Mouse (Mus musculus) cerebellum, adult 8-10 months (tissue): ENCODE data around the gene Emp1.
A peak's percentile ranks its signal among the peaks of the same experiment; 100 is the strongest.

ENCODE experiments used
- DNase-seq: peaks from one replicate; pipeline ENCODE4 v3.0.0; 2022

Emp1 gene

DNA sequence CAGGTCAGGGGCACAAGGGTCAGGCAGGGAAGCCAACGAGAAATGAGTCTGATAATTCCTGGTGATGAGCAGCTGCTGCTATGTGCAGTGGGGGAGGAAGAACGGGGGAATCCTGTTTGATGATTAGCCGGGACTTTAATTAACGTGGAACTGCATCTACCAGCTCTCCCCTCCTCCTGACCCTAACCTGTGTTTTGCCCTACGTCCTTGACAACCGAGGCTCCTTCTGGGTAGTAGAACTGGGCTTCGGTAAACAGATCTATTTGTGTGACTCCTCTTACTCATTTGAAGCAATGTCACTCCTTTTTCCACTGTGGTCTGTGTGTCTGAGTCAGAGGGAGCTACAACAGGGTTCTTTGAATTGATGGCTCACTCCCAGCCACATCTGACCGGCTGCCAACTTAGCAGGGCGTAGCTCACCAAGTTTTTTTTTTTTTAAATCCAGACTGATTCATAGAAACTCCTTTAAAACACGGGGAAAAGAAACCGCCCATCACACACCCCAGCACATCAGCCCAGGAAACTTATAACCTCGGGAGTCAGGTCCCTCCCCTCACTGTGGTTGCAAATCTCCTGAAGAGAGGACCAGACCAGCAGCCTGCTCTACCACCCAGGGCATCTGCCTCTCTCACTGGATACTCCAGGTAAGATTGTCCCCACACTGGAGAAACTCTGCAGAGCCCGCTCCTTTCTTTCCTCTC lies at the start of gene Emp1:
TSS of gene Emp1 (plus strand) at position 87 of the 701 bp plus-strand sequence.
- DNase-seq, result no peak

DNA sequence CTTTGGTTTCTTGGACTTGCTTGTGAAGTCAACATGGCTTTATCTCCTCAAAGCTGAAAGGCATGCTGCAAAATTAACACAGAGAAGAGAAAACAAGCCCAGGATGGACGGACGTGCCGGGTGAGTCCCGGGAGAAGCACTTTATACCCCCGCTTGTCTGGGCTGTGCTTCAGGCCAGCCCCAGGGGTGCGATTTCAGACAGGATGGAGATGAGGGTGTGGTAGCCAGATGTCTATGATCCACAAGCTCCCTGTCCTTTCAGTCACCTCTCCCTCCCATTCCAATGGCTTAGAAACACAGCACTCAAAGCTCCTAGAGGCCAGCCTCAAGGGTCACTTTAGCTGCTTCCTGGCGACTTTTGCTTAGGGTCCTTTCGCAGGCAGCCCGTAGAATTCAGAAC lies 48.4 kb upstream of the Emp1 start:
- DNase-seq, result no peak

DNA sequence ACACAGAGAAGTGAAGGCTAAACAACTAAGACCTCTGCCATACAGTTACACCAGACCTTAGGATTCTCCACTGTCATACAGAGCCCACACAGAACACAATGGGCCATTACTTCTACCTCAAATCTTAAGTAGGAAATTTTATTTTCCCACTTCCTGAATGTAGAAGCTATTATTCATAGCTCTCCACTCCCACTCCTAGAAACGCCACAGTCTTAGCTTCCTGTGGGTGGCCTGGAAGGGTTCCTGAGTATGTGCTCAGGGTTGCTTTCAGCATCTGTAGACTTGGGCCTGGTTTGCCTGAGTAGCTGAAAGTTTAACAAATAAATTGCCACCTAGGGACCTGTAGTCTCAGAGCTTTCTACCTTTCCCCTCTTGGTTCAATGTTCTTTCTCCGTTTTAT lies 46.2 kb upstream of the Emp1 start:
- no peak for DNase-seq

DNA sequence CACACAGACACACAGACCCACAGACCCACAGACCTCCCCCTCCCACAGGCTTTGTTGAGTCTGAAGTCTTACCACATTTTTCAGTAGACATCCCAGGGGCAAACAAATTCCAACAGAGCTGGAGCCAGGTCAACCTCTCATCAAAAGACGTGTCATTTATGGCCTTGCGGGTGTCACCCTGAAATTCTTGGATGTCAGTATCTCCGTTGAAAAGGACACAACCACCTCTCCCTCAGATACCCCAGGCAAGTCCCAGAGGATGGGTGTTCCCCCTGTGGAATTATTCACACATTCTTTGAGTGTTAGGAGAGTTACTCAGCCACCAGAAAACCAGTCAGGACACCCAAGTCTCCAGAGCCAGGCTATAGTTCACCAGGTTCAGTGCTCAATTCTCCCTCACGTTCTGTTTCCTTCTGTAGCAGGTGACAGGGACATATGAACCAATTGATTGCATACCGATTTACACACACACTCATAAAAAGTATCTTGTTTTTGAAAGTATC lies 42.9 kb upstream of the Emp1 start:
- no peak for DNase-seq

DNA sequence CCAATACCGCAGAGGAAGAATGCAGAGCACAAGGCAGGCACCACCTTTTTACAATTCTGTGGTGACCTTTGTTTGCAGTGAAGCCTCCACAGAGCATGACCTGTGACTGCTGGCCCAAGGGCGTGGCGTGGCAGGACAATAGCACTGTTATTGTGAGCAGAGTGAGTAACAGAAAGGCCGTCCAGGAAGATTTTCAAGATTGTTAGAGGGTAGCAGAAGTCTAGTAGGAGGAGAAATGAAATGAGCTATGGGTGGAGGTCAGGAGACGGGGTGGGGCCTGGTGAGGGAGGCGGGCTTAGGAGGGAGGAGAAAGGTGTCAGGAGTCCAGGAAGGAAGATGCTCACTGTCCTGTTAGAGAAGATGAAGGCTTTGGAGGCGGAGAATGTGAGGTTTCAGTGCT lies 39.6 kb upstream of the Emp1 start:
- no peak for DNase-seq

DNA sequence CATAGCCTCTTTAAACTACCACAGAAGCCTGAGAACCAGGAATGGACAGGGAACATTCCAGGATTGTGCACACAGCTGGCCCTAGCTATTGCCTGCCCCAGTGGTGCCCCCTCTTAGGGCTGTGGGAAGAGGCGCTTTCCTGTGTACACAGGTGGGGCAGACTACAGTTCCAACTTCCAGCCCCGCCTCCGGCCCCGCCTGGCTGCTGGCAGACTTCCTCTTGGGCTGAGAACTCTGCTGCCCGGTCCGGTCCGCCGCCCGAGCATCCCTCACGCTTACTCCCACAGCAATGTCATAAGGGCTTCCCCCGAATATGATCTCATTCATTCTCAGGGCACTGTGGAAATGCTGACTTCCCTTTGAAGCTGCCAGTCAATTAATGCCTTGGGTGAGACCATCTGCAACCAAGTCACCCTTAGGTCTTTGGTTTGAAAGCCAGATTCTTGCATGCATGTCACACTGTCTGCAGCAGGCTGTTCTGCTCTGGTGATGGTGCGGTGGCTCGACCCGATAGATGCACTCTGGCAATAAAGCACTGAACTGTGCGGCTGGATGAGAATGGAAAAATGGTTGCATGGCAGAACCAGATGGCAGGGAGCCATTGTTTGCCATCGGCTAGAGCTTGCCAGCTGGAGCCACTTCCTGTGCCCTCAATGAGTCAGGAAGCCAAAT lies 38.9 kb upstream of the Emp1 start:
- peak; percentile 17 for DNase-seq

DNA sequence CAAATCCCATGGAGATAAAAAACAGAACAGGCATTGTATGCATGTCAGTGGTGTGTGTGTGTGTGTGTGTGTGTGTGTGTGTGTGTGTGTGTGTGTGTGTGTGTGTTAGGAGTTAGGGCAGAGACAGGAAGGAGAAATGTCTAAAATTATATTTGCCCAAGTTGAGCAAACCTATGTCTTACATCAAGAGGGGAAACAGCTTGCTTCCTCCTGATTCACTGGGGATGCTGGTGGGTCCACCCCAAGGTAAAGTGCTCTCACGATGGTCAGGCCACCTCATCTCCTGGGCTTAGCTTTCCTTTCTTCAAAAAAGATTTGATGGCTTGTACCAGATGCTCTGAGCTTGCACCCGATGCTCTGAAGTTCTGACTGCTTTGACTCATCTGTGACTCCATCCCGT lies 38.2 kb upstream of the Emp1 start:
- no peak for DNase-seq

DNA sequence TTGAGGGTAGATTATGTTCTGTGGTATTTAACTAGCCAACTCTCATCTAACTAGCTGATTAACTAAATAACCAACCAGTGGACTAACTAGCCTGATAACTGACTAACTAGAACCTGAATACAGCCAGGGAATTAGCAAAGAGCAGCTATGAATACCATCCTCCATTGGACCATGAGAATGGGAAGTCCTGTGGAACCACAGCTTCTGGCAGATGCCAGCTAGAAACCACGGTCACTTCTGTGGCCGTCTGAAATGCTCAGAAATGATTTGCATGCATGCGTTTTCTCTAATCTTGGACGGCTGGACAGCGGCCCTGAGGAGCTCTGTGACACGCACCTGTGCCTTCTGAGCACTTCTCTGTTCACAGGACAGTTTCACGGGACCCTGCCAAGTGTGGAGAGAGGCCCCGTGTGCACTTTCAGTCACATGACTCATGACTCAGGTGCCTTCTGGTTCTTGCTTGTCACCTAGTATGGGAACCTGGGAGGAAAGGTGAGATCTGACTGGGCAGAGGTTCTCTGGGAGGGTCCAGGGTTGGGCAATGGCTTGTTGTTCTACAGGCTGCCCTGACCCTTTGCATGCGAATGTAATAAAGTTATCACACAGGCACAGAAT lies 37.6 kb upstream of the Emp1 start:
- no peak for DNase-seq

DNA sequence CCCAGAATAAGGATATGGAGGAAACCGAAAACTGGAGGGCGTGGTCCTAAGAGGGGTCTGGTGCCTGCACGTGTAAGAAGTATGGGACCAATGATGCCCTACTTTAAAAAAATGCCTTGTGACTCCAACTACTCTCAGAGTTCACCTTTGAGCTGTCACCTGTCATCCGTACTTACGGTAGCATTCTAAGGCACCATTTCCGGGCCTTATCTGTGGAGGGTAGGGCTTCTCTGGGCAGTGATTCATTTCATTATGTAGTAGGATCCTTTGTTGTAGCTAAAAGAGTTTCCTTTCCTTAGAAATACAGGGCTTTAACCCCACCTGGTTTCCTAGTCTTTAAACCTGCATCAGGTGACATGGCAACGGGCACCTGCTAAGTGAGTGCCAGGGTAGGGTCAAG lies 35.5 kb upstream of the Emp1 start:
- no peak for DNase-seq

DNA sequence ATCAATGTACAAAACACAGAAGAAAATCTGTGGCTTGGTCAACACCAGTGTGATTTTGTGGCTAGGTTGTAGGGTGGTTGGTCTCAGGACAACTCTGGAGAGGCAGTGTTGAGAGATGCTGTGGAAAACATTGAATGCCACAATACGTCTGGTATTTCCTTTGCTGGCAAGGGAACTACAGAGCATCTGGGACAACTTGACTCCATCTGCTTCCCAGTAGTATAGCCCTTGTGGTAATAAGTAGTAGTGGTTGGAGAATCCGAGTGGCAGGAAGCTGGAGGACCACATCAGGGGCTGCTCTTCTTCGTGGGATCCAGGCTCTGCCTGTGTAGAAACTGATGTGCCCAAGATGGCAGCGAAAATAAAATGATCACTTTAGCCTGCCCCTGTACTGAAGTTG lies 30.4 kb upstream of the Emp1 start:
- no peak for DNase-seq

DNA sequence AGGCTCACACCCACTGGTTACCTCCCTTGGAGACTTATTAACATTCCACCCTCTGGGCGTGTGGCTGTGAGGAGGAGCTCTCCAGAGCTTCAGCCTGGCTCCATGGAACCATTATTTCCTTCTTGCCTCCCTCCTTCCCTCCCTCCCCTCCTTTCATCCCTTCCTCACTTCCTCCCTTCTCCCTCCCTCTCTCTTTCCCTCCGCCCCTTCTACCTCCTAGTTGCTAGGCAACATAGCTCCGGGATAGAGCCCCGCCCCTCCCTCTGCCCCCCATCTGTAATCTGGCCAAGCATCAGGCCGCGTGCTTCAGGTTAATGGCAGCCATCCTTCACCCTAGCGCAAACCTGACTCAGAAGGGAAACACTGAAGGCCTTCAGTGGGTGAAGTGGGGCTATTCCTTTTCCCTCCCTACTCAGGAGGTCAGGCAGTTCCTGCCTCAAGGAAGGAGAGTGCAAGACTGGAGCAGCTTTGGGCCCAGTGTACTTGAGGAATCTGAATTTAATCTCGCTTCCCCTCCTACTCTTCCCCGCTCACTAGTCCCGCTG lies 29.5 kb upstream of the Emp1 start:
- DNase-seq, result no peak

DNA sequence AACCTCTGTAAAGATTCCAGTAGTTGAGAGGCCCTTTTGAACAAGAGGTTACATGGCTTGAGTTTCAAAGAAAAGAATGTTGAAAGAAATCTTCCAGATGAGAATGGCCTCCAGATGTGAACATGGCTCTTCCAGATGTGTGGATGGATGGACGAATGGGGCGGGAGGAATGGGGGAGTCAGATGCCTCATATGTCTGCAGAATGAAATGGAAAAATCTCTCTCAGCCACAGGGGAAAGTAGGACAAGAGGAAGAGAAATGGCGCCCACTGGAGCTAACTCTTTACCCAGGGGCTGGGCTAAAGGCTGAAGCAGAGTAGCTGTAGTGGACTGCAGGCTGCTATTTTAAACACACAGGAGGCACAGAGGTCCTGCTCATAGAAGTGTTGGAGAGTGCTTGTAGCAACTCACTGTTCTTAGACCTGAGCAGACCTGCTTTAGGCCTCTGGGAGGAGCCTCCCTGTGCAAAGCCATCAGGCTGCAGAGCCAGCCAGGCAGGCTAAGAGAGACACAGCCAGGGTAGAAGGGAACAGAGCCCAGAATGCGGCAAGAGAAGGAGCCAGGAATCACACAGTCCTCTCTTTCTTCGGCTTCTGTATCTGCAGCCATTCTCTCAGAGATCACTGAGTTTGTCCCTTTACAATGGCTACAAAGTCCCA lies 28.2 kb upstream of the Emp1 start:
- DNase-seq, result no peak

DNA sequence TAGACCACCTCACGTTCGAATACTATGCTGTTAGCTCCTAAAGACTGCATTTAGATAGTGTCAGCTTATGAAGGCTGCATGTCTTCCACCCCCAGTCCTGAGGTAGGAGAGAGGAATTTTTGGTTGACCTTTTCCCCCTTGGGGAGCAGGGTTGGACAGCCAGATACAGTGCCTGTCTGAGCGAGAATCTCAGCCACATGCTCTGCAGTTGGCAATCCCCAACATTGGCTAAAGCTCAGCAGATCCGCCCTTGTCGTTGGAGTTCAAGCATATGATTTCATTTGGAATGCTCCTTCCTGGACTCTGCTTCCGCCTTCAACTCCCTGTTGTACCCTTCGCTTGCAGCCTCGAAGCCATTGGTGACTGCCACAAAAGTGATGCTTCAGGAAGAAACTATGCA lies 26.0 kb upstream of the Emp1 start:
- no peak for DNase-seq

DNA sequence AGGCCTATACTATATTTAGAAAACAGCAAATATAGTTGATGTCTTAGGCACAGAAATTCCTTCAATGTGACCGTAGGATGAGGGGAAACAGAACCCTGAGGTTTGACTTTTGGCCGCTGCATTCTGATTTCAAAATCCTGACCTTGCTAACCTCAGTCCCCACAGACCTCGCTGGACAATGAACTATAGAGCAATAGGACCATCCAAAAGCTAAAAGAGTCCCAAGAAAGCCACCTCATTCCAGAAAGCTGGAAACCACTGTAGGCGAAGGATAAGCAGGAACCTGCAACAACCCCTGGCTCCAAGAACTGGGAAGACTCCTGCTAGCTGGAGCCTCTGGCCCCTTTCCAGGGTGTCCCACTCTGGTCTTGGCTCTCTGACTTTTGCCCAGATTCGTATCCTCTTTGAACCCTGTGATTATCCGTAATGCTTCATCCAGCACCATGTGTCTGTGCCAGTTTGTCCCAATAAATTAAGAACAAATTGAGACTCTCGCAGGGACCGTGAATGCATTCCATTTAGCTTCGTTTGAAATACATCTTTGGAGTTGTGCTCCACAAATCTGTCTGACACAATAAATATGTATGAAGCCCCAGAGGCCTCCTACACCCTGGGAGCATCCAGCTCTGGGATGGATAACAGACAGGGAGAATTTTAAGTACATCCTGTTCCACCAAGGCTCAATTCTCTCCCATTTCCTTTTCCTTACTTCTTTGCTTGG lies 21.8 kb upstream of the Emp1 start:
- DNase-seq, result no peak

DNA sequence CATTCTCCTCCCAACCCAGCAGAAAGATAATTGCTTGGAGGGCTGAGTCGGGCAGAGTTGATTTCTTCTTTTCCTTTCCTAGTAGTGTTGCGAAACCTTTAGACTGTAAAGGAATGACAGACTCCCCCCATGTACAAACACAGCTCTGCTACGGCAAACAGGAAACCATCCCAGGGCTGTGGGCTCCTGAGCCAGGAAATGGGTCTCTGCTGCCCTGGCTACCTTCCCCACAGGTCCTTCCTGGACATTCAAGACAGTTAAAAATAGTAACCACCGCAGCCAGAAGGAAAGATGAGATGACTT lies 21.3 kb upstream of the Emp1 start:
- no peak for DNase-seq

DNA sequence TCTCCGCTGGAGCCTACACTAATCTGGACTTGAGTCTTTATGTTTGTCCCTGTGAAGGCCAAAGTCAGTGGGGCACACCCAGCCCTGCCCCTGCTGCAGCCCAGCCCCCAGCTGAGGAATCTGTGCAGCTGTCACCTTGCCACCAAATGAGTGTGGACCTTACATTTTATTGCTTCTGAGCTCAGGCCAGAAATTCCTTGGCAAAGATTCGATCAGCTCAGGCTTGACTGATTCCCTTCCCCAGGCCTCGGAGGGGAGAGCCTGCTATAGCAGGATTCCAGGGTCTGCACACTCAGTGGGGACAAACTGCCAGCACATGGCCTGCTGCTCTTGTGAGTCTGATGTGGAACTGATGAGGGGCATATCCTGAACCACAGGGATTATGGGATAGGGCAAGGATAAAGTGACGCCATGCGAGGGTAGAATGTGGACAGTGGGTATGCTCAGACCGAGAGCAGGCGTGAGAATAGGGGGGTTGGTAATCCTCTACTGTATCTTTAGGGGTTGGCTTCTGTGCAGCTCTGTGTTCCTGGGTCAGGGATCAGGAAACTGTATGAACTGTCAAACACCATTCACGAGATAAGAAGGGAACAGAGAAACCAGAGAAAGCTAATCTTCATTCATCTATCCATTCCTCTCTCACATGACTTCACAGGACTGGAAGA lies 10.6 kb upstream of the Emp1 start:
- DNase-seq, result no peak

DNA sequence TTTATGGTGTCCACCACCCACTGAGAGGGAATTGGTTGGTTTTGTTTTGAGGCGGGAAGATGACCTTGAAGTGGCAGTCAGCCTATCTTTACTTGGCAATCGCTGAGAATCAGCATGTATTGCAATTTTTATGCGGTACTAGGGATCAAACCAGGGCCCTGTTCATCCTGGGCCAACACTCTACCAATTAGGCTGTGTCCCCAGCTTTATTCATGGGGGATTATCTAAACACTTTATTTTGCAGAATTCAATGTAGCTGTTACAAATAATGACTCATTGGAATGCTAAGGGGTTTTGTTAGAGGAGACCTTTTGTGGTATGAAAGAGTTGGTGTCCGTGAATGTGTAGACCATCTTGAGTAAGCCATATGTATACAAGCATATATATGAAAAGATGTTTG lies 9.8 kb upstream of the Emp1 start:
- DNase-seq, result no peak

DNA sequence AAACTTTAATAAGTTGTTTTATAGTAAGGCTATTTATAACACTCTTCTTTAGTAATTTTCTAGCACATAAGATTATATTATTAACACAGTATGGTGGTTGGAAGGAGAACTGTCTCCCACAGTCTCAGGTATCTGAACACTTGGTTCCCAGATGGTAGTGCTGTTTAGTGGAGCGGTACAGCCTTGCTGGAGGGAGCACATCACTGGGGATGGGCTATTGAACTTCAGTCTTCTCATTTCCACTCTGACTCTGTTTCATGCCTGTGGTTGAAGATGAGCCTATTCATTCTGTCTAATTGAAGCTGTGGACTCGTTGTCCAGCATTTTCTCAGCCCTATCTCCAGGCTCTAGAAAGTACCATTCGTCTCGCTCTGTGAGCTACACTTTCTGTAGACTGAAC lies 7.4 kb upstream of the Emp1 start:
- no peak for DNase-seq

DNA sequence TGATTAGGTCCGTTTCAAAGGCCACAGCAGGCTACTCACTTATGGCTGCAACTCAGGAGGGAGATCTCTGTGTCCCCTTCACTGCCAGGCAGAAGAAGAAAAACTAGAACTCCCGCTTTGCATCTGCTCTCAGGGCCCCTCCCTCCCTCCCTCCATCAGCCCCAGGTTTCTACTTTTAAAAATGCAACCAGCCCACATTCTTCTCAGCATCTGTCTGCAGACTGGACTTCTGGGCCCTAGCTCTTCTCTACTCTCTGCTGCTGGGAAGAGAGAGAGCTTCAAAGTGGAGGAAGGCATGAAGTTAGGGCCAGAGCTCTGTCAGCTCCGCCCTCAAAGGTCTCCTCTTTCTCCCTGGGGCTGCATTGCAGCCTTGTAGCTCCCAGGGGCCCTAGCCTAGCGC lies 2.0 kb upstream of the Emp1 start:
- DNase-seq, result no peak

DNA sequence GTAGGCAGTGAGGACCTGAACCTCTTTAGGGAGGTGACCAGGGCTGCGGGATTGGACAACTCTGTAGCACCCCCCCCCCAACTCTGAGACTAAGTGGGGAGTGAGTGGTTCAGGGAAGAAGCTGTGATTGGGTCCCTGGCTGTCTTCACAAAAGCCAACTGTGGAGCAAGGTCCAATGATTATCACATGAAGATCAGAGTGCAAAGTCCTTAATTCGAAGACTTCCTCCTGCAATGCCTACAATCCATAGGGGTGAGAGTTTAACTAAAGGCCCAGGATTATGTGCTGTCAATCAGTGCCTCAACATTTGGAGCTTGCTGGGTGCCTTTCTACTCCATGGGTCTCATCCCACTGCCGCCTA lies 267 bp upstream of the Emp1 start:
- no peak for DNase-seq

DNA sequence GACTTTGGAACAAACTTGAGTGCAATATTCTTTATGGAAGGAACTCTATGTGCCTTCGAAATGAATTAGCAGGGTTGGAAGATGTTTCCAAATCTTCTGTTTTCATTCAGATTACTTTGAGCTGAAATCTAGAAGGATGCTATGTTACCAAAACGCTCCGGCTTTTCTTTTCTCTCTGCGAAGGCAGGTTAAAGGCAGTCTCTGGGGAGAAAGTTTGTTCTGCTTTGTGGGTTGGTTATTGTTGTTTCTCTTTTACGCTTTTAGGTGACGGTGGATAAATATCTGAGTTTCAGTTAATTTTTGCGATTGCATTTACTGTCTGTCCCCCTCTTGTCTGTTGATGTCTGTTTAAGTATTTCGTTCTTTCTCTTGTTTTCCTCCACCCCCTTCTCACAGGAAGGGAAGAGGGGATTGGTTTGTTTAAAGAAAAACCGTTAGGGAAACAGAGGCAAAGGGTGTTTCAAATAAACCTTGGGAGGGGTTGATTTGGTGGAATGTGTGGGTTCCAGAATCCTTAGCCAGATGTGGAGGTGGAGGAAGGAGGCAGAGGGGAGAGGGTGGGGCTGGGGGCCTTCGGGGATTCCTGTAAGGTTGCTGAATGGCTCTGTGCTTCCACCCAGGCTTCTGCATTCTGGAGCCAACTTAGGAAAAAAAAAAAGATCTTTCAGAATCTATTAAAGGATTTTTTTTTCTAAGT lies 1.1 kb downstream of the Emp1 start:
- no peak for DNase-seq
